Mouse (Mus musculus) CH12.LX (cell line): Measurements from ENCODE around the gene Sdhaf1. TPM values are rescaled to one million over a fixed set of nuclear protein-coding genes. Genes with fewer than 3 reads are reported as not detected.

ENCODE experiments used
- DNase-seq: peaks from one replicate; pipeline ENCODE4 v3.0.0-alpha.2; 2013; ENCODE audit errors: extremely low read depth
- H3K27ac ChIP-seq: 2 replicates; pipeline ENCODE4 v1.5.1; 2012; ENCODE audit warnings: low read depth, mild to moderate bottlenecking, control low read depth, moderate library complexity; ENCODE audit not compliant: insufficient read depth
- H3K27me3 ChIP-seq: replicated peaks from 2 replicates; pipeline ENCODE3; 2012; ENCODE audit warnings: inconsistent platforms
- H3K36me3 ChIP-seq, 2 experiments: replicated peaks in 1 of 2; 2 replicates each; pipeline versions ENCODE3 to v1.6.1; 2012; ENCODE audit warnings: inconsistent platforms in 1 of 2, low read length in 1 of 2, mild to moderate bottlenecking in 1 of 2, mixed read lengths in 1 of 2, moderate library complexity in 1 of 2; ENCODE audit not compliant: control insufficient read depth in 1 of 2, insufficient read depth in 1 of 2
- H3K4me1 ChIP-seq, 2 experiments: 2 replicates each; pipeline ENCODE4 v1.6.1; 2012; ENCODE audit warnings: inconsistent platforms in 1 of 2, moderate library complexity in 1 of 2; ENCODE audit not compliant: insufficient read depth in 2 of 2, control insufficient read depth in 1 of 2
- H3K4me2 ChIP-seq: 2 replicates; pipeline ENCODE4 v1.6.1; 2012; ENCODE audit warnings: low read depth, mild to moderate bottlenecking, control low read depth; ENCODE audit not compliant: poor library complexity, insufficient read depth, severe bottlenecking
- H3K4me3 ChIP-seq, 3 experiments: fragments of 150-350 bp in 1 of 3; sonication (generic) in 1 of 3; replicated peaks in 1 of 3; 2 replicates each; pipeline versions ENCODE3 to v1.5.1; 2011 to 2012; ENCODE audit warnings: low read depth in 2 of 3, low read length in 2 of 3, mild to moderate bottlenecking in 2 of 3, moderate library complexity in 2 of 3, control low read depth in 1 of 3, improper control_type of control experiment in 1 of 3, inconsistent platforms in 1 of 3, mixed read lengths in 1 of 3; ENCODE audit not compliant: poor library complexity in 1 of 3
- H3K79me2 ChIP-seq: replicated peaks from 2 replicates; pipeline ENCODE4 v1.6.1; 2012; ENCODE audit warnings: mild to moderate bottlenecking, moderate library complexity; ENCODE audit not compliant: control insufficient read depth, poor library complexity, insufficient read depth, severe bottlenecking; ENCODE audit errors: extremely low read depth
- H3K9ac ChIP-seq: 2 replicates; pipeline ENCODE4 v1.6.1; 2012; ENCODE audit warnings: low read depth, mild to moderate bottlenecking, control low read depth, moderate library complexity; ENCODE audit not compliant: insufficient read depth
- H3K9me3 ChIP-seq: replicated peaks from 2 replicates; pipeline ENCODE3; 2012; ENCODE audit warnings: low read length, inconsistent platforms, mixed read lengths
- CHD2 ChIP-seq: IDR thresholded peaks from 2 replicates; pipeline ENCODE4 v1.6.1; 2011; ENCODE audit warnings: low read length, improper control_type of control experiment
- CTCF ChIP-seq, 2 experiments: IDR thresholded peaks in 1 of 2; conservative IDR thresholded peaks in 1 of 2; 2 replicates each; pipeline ENCODE4 v1.5.1; 2011 to 2012; ENCODE audit warnings: low read depth in 2 of 2, low read length in 2 of 2, improper control_type of control experiment in 1 of 2, inconsistent platforms in 1 of 2, mild to moderate bottlenecking in 1 of 2, moderate library complexity in 1 of 2
- E2F4 ChIP-seq: IDR thresholded peaks from 2 replicates; pipeline ENCODE4 v1.6.1; 2011; ENCODE audit warnings: low read depth, low read length, improper control_type of control experiment; ENCODE audit not compliant: insufficient replicate concordance
- ELF1 ChIP-seq: IDR thresholded peaks from 2 replicates; pipeline ENCODE4 v1.6.1; 2014; ENCODE audit warnings: low read depth, mild to moderate bottlenecking, inconsistent platforms, low read length, improper control_type of control experiment
- EP300 ChIP-seq: IDR thresholded peaks from 2 replicates; pipeline ENCODE4 v1.6.1; 2011; ENCODE audit warnings: low read length, improper control_type of control experiment
- ETS1 ChIP-seq: conservative IDR thresholded peaks from 2 replicates; pipeline ENCODE4 v1.6.1; 2012; ENCODE audit warnings: low read depth, mild to moderate bottlenecking, inconsistent platforms, low read length, improper control_type of control experiment, moderate library complexity
- GABPA ChIP-seq: IDR thresholded peaks from 2 replicates; pipeline ENCODE4 v1.6.1; 2012; ENCODE audit warnings: low read depth, low read length, improper control_type of control experiment, inconsistent platforms; ENCODE audit not compliant: insufficient replicate concordance
- IRF4 ChIP-seq: IDR thresholded peaks from 2 replicates; pipeline ENCODE4 v1.6.1; 2014; ENCODE audit warnings: low read depth, mild to moderate bottlenecking, inconsistent platforms, low read length, improper control_type of control experiment
- MAZ ChIP-seq: IDR thresholded peaks from 2 replicates; pipeline ENCODE4 v1.6.1; 2012; ENCODE audit warnings: low read depth, mild to moderate bottlenecking, inconsistent platforms, low read length, improper control_type of control experiment, moderate library complexity
- NRF1 ChIP-seq: IDR thresholded peaks from 2 replicates; pipeline ENCODE4 v1.6.1; 2014; ENCODE audit warnings: low read depth, mild to moderate bottlenecking, inconsistent platforms, low read length, improper control_type of control experiment, moderate library complexity
- RAD21 ChIP-seq: IDR thresholded peaks from 2 replicates; pipeline ENCODE4 v1.6.1; 2011; ENCODE audit warnings: low read depth, mild to moderate bottlenecking, low read length, improper control_type of control experiment, moderate library complexity
- SMC3 ChIP-seq: IDR thresholded peaks from 2 replicates; pipeline ENCODE4 v1.6.1; 2011; ENCODE audit warnings: low read depth, low read length, improper control_type of control experiment
- TBP ChIP-seq: conservative IDR thresholded peaks from 2 replicates; pipeline ENCODE4 v1.6.1; 2011; ENCODE audit warnings: low read depth, low read length, improper control_type of control experiment
- TCF12 ChIP-seq: IDR thresholded peaks from 2 replicates; pipeline ENCODE4 v1.6.1; 2014; ENCODE audit warnings: low read depth, mild to moderate bottlenecking, inconsistent platforms, low read length, improper control_type of control experiment
- ZKSCAN1 ChIP-seq: IDR thresholded peaks from 2 replicates; pipeline ENCODE4 v1.6.1; 2012; ENCODE audit warnings: low read depth, inconsistent platforms, low read length, improper control_type of control experiment, borderline replicate concordance
- dilution Hi-C: fragments of 300-500 bp; cut with MboI; formaldehyde crosslinking; loops from 2 replicates; pipeline ENCODE4 v1.14.3; 2020; ENCODE audit warnings: low sequenced_read_pairs; ENCODE audit not compliant: extremely low pct_unique_long_range_greater_than_20kb, extremely low pct_ligation_motif_present
- in situ Hi-C: fragments of 300-500 bp; cut with MboI; formaldehyde crosslinking; loops from 3 replicates; pipeline ENCODE4 v1.14.3; 2019; ENCODE audit warnings: low sequenced_read_pairs, low pct_ligation_motif_present, low pct_unique_long_range_greater_than_20kb, mixed read lengths
- polyA plus RNA-seq: library from polyadenylated mRNA; unstranded; fragments of >175 nt; gene quantifications from 2 replicates; pipeline ENCODE4 v1.2.1, GENCODE M21; 2012; ENCODE audit warnings: low read depth; ENCODE audit not compliant: insufficient read length
- total RNA-seq, 2 experiments: library from RNA; depleted of rRNA; stranded (reverse); fragments of 300-350 nt in 1 of 2; fragments of >200 nt in 1 of 2; gene quantifications; 2 replicates each; pipeline ENCODE4 v1.2.3; 2012 to 2014

Gene Sdhaf1
- total and polyA plus RNA-seq, 3 experiments, result 8.8 to 18.5 (median 12.8) TPM

DNA sequence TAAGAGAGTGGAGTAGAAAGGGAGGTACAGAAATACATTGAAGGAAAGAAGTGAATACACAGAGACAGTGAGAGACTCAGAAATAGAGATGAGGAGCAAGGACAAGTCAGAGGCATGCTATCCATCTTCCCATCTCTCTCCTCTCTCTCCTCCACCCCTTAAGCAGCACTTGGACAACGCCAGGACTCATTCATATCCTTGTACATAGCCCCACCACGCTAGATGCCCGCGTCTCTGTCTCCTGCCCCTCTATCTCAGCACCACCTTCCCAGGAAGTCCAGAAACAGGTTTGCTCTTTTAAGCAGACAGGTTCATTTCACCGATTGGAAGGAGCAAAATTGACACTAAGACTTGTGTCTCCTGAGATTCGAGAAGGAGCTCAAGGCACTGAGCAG, 39.6 kb upstream of the Sdhaf1 start:
- H3K27me3 ChIP-seq, result peaks cover 90% of the 10 kb centered on the region
- in situ Hi-C loops, result loop anchor here (5.0 kb wide), 1 partner anchor 74 kb away; no protein-coding TSS in a partner anchor
- H3K4me3 ChIP-seq, result no peak overlapping the region
- H3K36me3 ChIP-seq, result no peaks in the 10 kb centered on the region
- H3K9me3 ChIP-seq, result peaks cover 16% of the 10 kb centered on the region
- H3K4me1 ChIP-seq, result peaks cover 6 to 13% of the 10 kb centered on the region in 2 experiments
- H3K27ac ChIP-seq, result no peak overlapping the region
- dilution Hi-C loops, result no loop called here
- no peak overlapping the region for H3K9ac ChIP-seq
- no peak for DNase-seq
- no peaks in the 10 kb centered on the region for H3K79me2 ChIP-seq
- TF ChIP-seq SMC3 (no peak), CHD2 (no peak), ETS1 (no peak), CTCF (conservative IDR thresholded peaks at IDR 0.05 in 1 of 2, IDR thresholded peaks at IDR 0.05 in 1 of 2; ENCODE audit: low read depth in 2 of 2, low read length in 2 of 2) (no peak), RAD21 (no peak), TCF12 (no peak), E2F4 (no peak), EP300 (no peak), ELF1 (no peak), GABPA (no peak), MAZ (no peak), TBP (no peak), IRF4 (no peak), NRF1 (no peak), ZKSCAN1 (no peak)
- H3K4me2 ChIP-seq, result no peak overlapping the region

DNA sequence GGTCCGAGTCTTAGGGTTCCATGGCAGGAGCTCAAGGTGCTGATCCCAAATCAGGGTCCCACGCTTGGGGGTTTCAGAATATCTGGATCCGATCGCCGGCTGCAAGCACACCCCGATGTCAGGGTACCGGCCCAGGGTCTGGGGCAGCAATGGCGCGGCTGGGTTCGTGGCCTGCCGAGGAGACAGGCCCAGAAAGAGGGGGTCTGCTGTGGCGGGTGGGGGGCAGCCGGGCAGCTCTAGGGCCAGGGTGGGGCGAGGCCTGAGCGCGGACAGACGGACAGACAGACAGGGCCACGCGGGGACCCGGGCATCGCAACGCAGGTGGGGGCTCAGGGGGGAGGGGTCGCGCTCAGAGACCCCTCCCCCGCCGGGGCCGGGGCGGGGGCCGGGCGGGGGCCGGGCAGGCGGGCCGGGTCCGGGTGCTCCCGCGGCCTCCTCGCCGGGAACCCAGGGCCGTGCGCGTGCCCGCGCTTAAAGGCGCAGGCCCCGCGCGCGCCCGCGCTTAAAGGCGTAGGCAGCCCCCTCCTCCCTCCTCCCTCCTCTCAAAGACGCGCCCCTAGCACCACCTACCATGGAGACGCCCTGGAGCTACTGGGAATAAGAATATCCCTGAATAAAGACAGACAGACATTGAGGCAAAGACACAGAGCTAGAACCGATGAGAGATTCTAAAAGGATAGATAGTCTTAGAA, 39.1 kb upstream of the Sdhaf1 start, which contains the start of gene Lrfn3:
Gene Lrfn3 (minus strand): TSS at position 121 of the 692 bp plus-strand sequence.
- no peaks in the 10 kb centered on the region for H3K36me3 ChIP-seq
- peaks cover 6 to 13% of the 10 kb centered on the region in 2 experiments for H3K4me1 ChIP-seq
- dilution Hi-C loops (no loop called here), in situ Hi-C loops (loop anchor here (5.0 kb wide), 1 partner anchor 75 kb away; no protein-coding TSS in a partner anchor)
- H3K27ac ChIP-seq, result no peak within 1 kb of the TSS
- H3K9me3 ChIP-seq, result peaks cover 14% of the 10 kb centered on the region
- no peak for TF ChIP-seq EP300
- TF ChIP-seq, all 38 proteins: peak for 0
- Histone ChIP-seq H3K4me2 (no peak within 1 kb of the TSS), H3K79me2 (no peaks in the 10 kb centered on the region), H3K9ac (no peak within 1 kb of the TSS), H3K4me3 (no peak within 1 kb of the TSS), H3K27me3 (peaks cover 90% of the 10 kb centered on the region)
- no peak for DNase-seq
